Mouse (Mus musculus): Measurements from ENCODE around the gene Unk.

The Unk gene

GRCm38 (mm10) chr11:116061641-116062415, 31.7 kb downstream of the Unk start:
- in situ Hi-C loops (cut with MboI, MseI) = no loop called here

GRCm38 (mm10) chr11:116062521-116062920, 32.4 kb downstream of the Unk start:
- in situ Hi-C loops (cut with MboI, MseI) = no loop called here

- in situ Hi-C loops (cut with MboI, MseI) = no loop called here
Measured at GRCm38 (mm10) chr11:116063562-116063961, 33.4 kb downstream of the Unk start.

GRCm38 (mm10) chr11:116064187-116064867, 34.2 kb downstream of the Unk start:
- in situ Hi-C loops (cut with MboI, MseI) = no loop called here

GRCm38 (mm10) chr11:116065345-116065744, 35.2 kb downstream of the Unk start:
- in situ Hi-C loops (cut with MboI, MseI) = no loop called here

GRCm38 (mm10) chr11:116071510-116071909, 41.4 kb downstream of the Unk start:
- in situ Hi-C loops (cut with MboI, MseI) = no loop called here

- in situ Hi-C loops (cut with MboI, MseI) = no loop called here
Measured at GRCm38 (mm10) chr11:116072608-116073007, 42.5 kb downstream of the Unk start.

- in situ Hi-C loops (cut with MboI, MseI) = no loop called here
Measured at GRCm38 (mm10) chr11:116074436-116074991, 44.4 kb downstream of the Unk start.

- in situ Hi-C loops (cut with MboI, MseI) = no loop called here
Measured at GRCm38 (mm10) chr11:116075539-116076265, 45.6 kb downstream of the Unk start.

GRCm38 (mm10) chr11:116076266-116076540, 46.1 kb downstream of the Unk start:
- in situ Hi-C loops (cut with MboI, MseI) = no loop called here

GRCm38 (mm10) chr11:116076836-116077235, 46.7 kb downstream of the Unk start:
- in situ Hi-C loops (cut with MboI, MseI) = no loop called here

- in situ Hi-C loops (cut with MboI, MseI) = no loop called here
Measured at GRCm38 (mm10) chr11:116077446-116078204, 47.5 kb downstream of the Unk start, which contains the start of gene Unc13d. Unc13d (minus strand) TSS chr11:116077961.

GRCm38 (mm10) chr11:116078221-116078620, 48.1 kb downstream of the Unk start:
- in situ Hi-C loops (cut with MboI, MseI) = no loop called here

GRCm38 (mm10) chr11:116078676-116079320, 48.7 kb downstream of the Unk start:
- in situ Hi-C loops (cut with MboI, MseI) = no loop called here

GRCm38 (mm10) chr11:116079511-116079910, 49.4 kb downstream of the Unk start:
- in situ Hi-C loops (cut with MboI, MseI) = no loop called here

GRCm38 (mm10) chr11:116081081-116081480, 51.0 kb downstream of the Unk start:
- in situ Hi-C loops (cut with MboI, MseI) = no loop called here

GRCm38 (mm10) chr11:116083096-116083672, 53.1 kb downstream of the Unk start:
- in situ Hi-C loops (cut with MboI, MseI) = no loop called here

- in situ Hi-C loops (cut with MboI, MseI) = no loop called here
Measured at GRCm38 (mm10) chr11:116084166-116084565, 54.0 kb downstream of the Unk start.

- in situ Hi-C loops (cut with MboI, MseI) = no loop called here
Measured at GRCm38 (mm10) chr11:116086258-116087193, 56.4 kb downstream of the Unk start, which contains the start of gene Wbp2. Wbp2 (minus strand) TSS chr11:116086995.
